In the genomic region with DNA sequence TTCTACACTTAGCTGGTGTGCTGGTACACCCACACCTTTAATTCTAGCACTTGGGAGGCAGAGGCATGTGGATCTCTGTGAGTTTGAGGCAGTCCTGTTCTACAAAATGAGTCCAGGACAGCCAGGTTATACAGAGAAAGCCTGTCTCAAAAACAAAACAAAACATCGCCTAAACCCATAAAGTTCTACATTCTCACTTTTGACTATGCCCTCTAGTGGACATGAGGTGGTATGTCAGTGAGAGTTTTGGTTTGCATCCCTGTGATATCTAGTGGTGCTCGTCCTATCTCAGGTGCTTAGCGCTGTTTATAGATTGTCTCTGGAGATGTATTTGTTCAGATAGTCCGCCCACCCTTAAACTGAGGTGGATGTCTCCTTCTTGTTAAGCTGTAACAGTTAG, we compare ENCODE assay signal across 8 mouse cellular contexts. TPM values are rescaled to one million over a fixed set of nuclear protein-coding genes. Genes with fewer than 3 reads are reported as not detected.
A peak's percentile ranks its signal among the peaks of the same experiment; 100 is the strongest.
DNase-seq lines count a peak whose midpoint lies in the region; ATAC-seq and TF ChIP-seq lines count a peak whose summit lies in the region.

No protein-coding gene starts in this region.

- peaks cover 39% of the 10 kb centered on the region for H3K27me3 ChIP-seq in heart, postnatal 0 days (ENCODE audit: control insufficient read depth, insufficient read depth, low read length)

- H3K4me1 ChIP-seq in heart, postnatal 0 days (ENCODE audit: control insufficient read depth, insufficient read depth): no peaks in the 10 kb centered on the region

- DNase-seq in heart, postnatal 0 days (ENCODE audit: low spot score): no peak
- no peak for DNase-seq in heart, postnatal 4 days
- peak; percentile 18 for DNase-seq in ovary, postnatal 14 days (ENCODE audit: low spot score)
- DNase-seq in ovary, adult 18-20 months (ENCODE audit: low spot score): no peak
- DNase-seq in kidney, postnatal 10 days: peak; percentile 17
- DNase-seq in spleen, adult 18-20 months: no peak

- WGBS in heart, postnatal 0 days: 11% methylated on average over 4 of the region's 4 CpGs

- no peaks in the 10 kb centered on the region for H3K36me3 ChIP-seq in heart, postnatal 0 days (replicated peaks; ENCODE audit: control insufficient read depth, insufficient read depth, low read length)

- no peak overlapping the region for H3K9ac ChIP-seq in heart, postnatal 0 days (replicated peaks; ENCODE audit: low read depth, low read length)

- TF ChIP-seq CTCF in heart, postnatal 0 days (IDR thresholded peaks at IDR 0.05; ENCODE audit: low read depth): peak; percentile 77

- no peak overlapping the region for H3K27ac ChIP-seq in heart, postnatal 0 days (ENCODE audit: low read depth)

- ATAC-seq in heart, postnatal 0 days (ENCODE audit: insufficient read depth, low read depth): no peak
- ATAC-seq in activated CD4-positive, CD25-positive, alpha-beta regulatory T cell, adult 4 months: peak; percentile 59
- no peak for ATAC-seq in erythroid progenitor cell, adult 5-6 weeks (replicated peaks; ENCODE audit: low FRiP score, poor library complexity, severe bottlenecking)

- H3K9me3 ChIP-seq in heart, postnatal 0 days (replicated peaks; ENCODE audit: control insufficient read depth, low read length): no peaks in the 10 kb centered on the region

- no peak overlapping the region for H3K4me3 ChIP-seq in heart, postnatal 0 days (ENCODE audit: low read depth, low read length)

- no peak for TF ChIP-seq EP300 in heart, postnatal 0 days (IDR thresholded peaks at IDR 0.05; ENCODE audit: low read depth)

- no peak overlapping the region for H3K4me2 ChIP-seq in heart, postnatal 0 days (ENCODE audit: low read depth, low read length)

RNA-seq across cellular contexts. Expression of a gene that starts 6.5 kb away (rescaled TPM):
- 1.7 and 3.1 TPM in 2 replicates for total RNA-seq in heart, postnatal 0 days (2014; rRNA removed; ENCODE audit: low replicate concordance)
- polyA plus RNA-seq in heart, postnatal 0 days (2015; fragmentation: Nextera tagmentation; extraction: Ambion mirVana): 0.59 and 0.68 TPM in 2 replicates
- 1 to 10 TPM in 1 of 2 experiments, under 1 TPM in 1; 0.92 to 1.1 TPM for total RNA-seq in heart, postnatal 4 days (2021)
- polyA plus RNA-seq in activated CD4-positive, CD25-positive, alpha-beta regulatory T cell, adult 4 months (2017; shearing (Covaris generic)): 10 to 100 TPM; 10.2 to 11.9 TPM
- 1.7 TPM in 1 of 2 replicates, not detected in the other for total RNA-seq in erythroid progenitor cell, adult 5-6 weeks (2015; ENCODE audit: low replicate concordance)
- not detected in 2 replicates for total RNA-seq in erythroid progenitor cell, adult 5-6 weeks (2017; ENCODE audit: low replicate concordance)

RNA-seq across cellular contexts. Expression of a gene that starts 8.9 kb away (rescaled TPM):
- 0.15 and 0.31 TPM in 2 replicates for total RNA-seq in heart, postnatal 0 days (2014; rRNA removed; ENCODE audit: low replicate concordance)
- polyA plus RNA-seq in heart, postnatal 0 days (2015; fragmentation: Nextera tagmentation; extraction: Ambion mirVana): 0.41 and 0.42 TPM in 2 replicates
- total RNA-seq in heart, postnatal 4 days (2021): 1 to 10 TPM in 1 of 2 experiments, under 1 TPM in 1; 0.86 to 1.8 TPM
- polyA plus RNA-seq in activated CD4-positive, CD25-positive, alpha-beta regulatory T cell, adult 4 months (2017; shearing (Covaris generic)): not detected
- total RNA-seq in erythroid progenitor cell, adult 5-6 weeks (2015; ENCODE audit: low replicate concordance): not detected in 2 replicates
- not detected in 2 replicates for total RNA-seq in erythroid progenitor cell, adult 5-6 weeks (2017; ENCODE audit: low replicate concordance)

RNA-seq across cellular contexts. Expression of a gene that starts 30.5 kb away (rescaled TPM):
- not detected in 2 replicates for total RNA-seq in heart, postnatal 0 days (2014; rRNA removed; ENCODE audit: low replicate concordance)
- polyA plus RNA-seq in heart, postnatal 0 days (2015; fragmentation: Nextera tagmentation; extraction: Ambion mirVana): 0.08 and 0.40 TPM in 2 replicates
- total RNA-seq in heart, postnatal 4 days (2021): under 1 TPM in 1 of 2 experiments, not detected in 1; 0.32 TPM
- 10 to 100 TPM in 1 of 2 experiments, 1 to 10 TPM in 1; 8.3 to 19.6 TPM for polyA plus RNA-seq in activated CD4-positive, CD25-positive, alpha-beta regulatory T cell, adult 4 months (2017; shearing (Covaris generic))
- 5.4 TPM in 1 of 2 replicates, not detected in the other for total RNA-seq in erythroid progenitor cell, adult 5-6 weeks (2015; ENCODE audit: low replicate concordance)
- total RNA-seq in erythroid progenitor cell, adult 5-6 weeks (2017; ENCODE audit: low replicate concordance): 3.5 and 5.7 TPM in 2 replicates

RNA-seq across cellular contexts. Expression of a gene that starts 39.1 kb away (rescaled TPM):
- total RNA-seq in heart, postnatal 0 days (2014; rRNA removed; ENCODE audit: low replicate concordance): 0.27 TPM in 1 of 2 replicates, not detected in the other
- polyA plus RNA-seq in heart, postnatal 0 days (2015; fragmentation: Nextera tagmentation; extraction: Ambion mirVana): 0.14 TPM in 1 of 2 replicates, not detected in the other
- total RNA-seq in heart, postnatal 4 days (2021): under 1 TPM; 0.81 to 0.88 TPM
- 1,000 to 10,000 TPM in 1 of 2 experiments, 100 to 1,000 TPM in 1; 791 to 1,491 TPM for polyA plus RNA-seq in activated CD4-positive, CD25-positive, alpha-beta regulatory T cell, adult 4 months (2017; shearing (Covaris generic))
- total RNA-seq in erythroid progenitor cell, adult 5-6 weeks (2015; ENCODE audit: low replicate concordance): 7.2 and 23.9 TPM in 2 replicates
- total RNA-seq in erythroid progenitor cell, adult 5-6 weeks (2017; ENCODE audit: low replicate concordance): 1.0 and 6.5 TPM in 2 replicates

Comparison
In these comparisons a context has a peak if more than half of its experiments do, and no peak if none do; other contexts are left out.
1. DNase-seq: peak in ovary, postnatal 14 days (single experiment) and kidney, postnatal 10 days (single experiment); none in heart, postnatal 0 days (single experiment), heart, postnatal 4 days (single experiment), ovary, adult 18-20 months (single experiment) and spleen, adult 18-20 months (0 of 2).